Mouse (Mus musculus) liver, embryonic 14.5 days (tissue): ENCODE measurements around the gene Csrp1. TPM values are rescaled to one million over a fixed set of nuclear protein-coding genes. Genes with fewer than 3 reads are reported as not detected.

Source experiments
- ATAC-seq: fragments of 200-750 bp; cut with Nextera tagmentation; 2 replicates; pipeline ENCODE4 v1.8.0; 2017; ENCODE audit warnings: moderate number of reproducible peaks, mild to moderate bottlenecking, moderate library complexity; ENCODE audit not compliant: insufficient read depth
- DNase-seq, 3 experiments: peaks; one replicate each; pipeline ENCODE4 v3.0.0-alpha.2; 2012 to 2013; ENCODE audit warnings: low read depth in 3 of 3, low spot score in 3 of 3
- H3K27ac ChIP-seq: fragments of 300-500 bp; sonication (generic); 2 replicates; pipeline ENCODE4 v1.5.1; 2014; ENCODE audit warnings: moderate library complexity, mild to moderate bottlenecking, control low read depth, inconsistent platforms
- H3K27me3 ChIP-seq: fragments of 300-500 bp; sonication (generic); 2 replicates; pipeline ENCODE4 v1.6.1; 2014; ENCODE audit warnings: mild to moderate bottlenecking, low read length, moderate library complexity; ENCODE audit not compliant: control insufficient read depth, insufficient read depth
- H3K36me3 ChIP-seq: fragments of 300-500 bp; sonication (generic); replicated peaks from 2 replicates; pipeline ENCODE4 v1.6.1; 2014; ENCODE audit warnings: low read depth; ENCODE audit not compliant: control insufficient read depth, insufficient read depth
- H3K4me1 ChIP-seq, 2 experiments: fragments of 200-500 bp in 1 of 2; fragments of 300-500 bp in 1 of 2; sonication (generic) in 1 of 2; replicated peaks; 2 replicates each; pipeline ENCODE4 v1.6.1; 2012 to 2014; ENCODE audit warnings: antibody characterized with exemption in 1 of 2, inconsistent platforms in 1 of 2, low read length in 1 of 2; ENCODE audit not compliant: control insufficient read depth in 2 of 2, insufficient read depth in 2 of 2
- H3K4me2 ChIP-seq: fragments of 300-500 bp; sonication (generic); 2 replicates; pipeline ENCODE4 v1.6.1; 2014; ENCODE audit warnings: low read depth, mild to moderate bottlenecking, control low read depth, moderate library complexity
- H3K4me3 ChIP-seq, 2 experiments: fragments of 200-500 bp in 1 of 2; fragments of 300-500 bp in 1 of 2; sonication (generic) in 1 of 2; 2 replicates each; pipeline ENCODE4 v1.5.1; 2012 to 2014; ENCODE audit warnings: low read depth in 2 of 2, low read length in 2 of 2, mild to moderate bottlenecking in 2 of 2, control low read depth in 1 of 2, inconsistent platforms in 1 of 2, moderate library complexity in 1 of 2; ENCODE audit not compliant: insufficient read depth in 1 of 2
- H3K9ac ChIP-seq: fragments of 300-500 bp; sonication (generic); replicated peaks from 2 replicates; pipeline ENCODE4 v1.6.1; 2014; ENCODE audit warnings: mild to moderate bottlenecking, control low read depth, moderate library complexity
- H3K9me3 ChIP-seq: fragments of 300-500 bp; sonication (generic); 2 replicates; pipeline ENCODE4 v1.6.1; 2016; ENCODE audit warnings: low read length, mixed read lengths; ENCODE audit not compliant: control insufficient read depth
- CTCF ChIP-seq: IDR thresholded peaks from 2 replicates; pipeline ENCODE4 v1.5.1; 2016; ENCODE audit warnings: antibody characterized with exemption, low read depth, control low read depth
- EP300 ChIP-seq: IDR thresholded peaks from 2 replicates; pipeline ENCODE4 v1.6.1; 2016; ENCODE audit warnings: antibody characterized with exemption, low read depth
- WGBS: fragments of 180-500 bp; shearing (Covaris S2); extraction: QIAGEN DNeasy Blood & Tissue Kit; methylation state at CpG from one replicate; pipeline ENCODE4 v1.1.7; 2014; ENCODE audit not compliant: insufficient replicate concordance; 5-methylcytosine and 5-hydroxymethylcytosine counted together
- polyA plus RNA-seq, 2 experiments: library from polyadenylated mRNA; depleted of rRNA in 1 of 2; stranded (reverse) in 1 of 2; unstranded in 1 of 2; fragments of >200 nt; fragmentation: Nextera tagmentation in 1 of 2; extraction: Ambion mirVana in 1 of 2; gene quantifications; 2 replicates each; pipeline versions ENCODE4 v1.2.1 to v1.2.3; 2012 to 2014

The Csrp1 gene
- polyA plus RNA-seq, 2 experiments, result 33.8 to 35.7 TPM

DNA sequence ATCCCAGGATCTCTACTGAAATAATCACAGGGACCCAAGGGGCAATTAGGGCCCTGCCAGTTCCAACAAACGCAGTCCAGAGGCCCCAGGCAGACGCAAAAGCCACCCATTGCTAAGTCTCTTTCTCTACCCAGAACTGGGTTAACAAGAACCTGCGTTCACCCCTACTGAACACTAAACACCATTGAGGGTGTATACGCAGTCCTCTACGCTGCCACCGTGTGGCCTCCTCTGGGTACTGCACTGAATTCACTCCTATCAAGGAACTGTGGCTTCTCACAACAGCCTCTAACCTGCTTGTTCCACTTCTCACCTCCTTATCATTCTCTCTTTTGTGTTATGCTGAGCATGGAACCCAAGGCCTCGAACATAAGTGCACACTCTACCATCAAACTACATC is 19.3 kb upstream of the Csrp1 start:
- H3K4me2 ChIP-seq, result no peak overlapping the region
- 0% methylated on average over 7 of the region's 7 CpGs for WGBS

DNA sequence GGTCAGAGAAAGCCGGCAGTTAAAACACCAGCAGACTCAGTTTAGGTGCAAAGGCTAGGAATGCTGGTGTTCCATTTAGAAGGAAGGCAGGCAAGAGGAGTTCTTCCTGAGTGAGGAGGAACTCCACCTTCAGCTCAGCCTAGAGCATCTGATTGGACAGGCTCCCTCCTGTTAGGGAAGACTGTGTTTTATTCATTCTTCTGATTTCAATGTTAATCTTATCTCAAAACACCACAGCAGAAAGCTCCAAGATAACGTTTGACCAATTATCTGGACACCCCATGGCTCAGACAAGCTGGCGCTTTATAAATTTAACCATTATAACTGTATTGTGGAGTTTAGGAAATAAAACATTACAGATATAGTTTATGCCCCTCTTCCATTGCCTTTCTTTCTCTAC is 18.5 kb upstream of the Csrp1 start:
- no peak for DNase-seq
- peaks cover 6 to 7% of the 10 kb centered on the region in 2 experiments for H3K4me1 ChIP-seq
- H3K4me2 ChIP-seq, result peak overlapping the region; percentile 3; the same call in 1 of the 2 replicates
- WGBS, result 9% methylated on average over 3 of the region's 3 CpGs
- no peaks in the 10 kb centered on the region; the same call in 1 of the 2 replicates for H3K27me3 ChIP-seq
- peak; percentile 60 for TF ChIP-seq EP300
- TF ChIP-seq CTCF, result no peak
- no peak overlapping the region for H3K9ac ChIP-seq
- H3K4me3 ChIP-seq, result no peak overlapping the region
- no peaks in the 10 kb centered on the region for H3K36me3 ChIP-seq
- peak; percentile 62; the same call in 1 of the 2 replicates for ATAC-seq
- H3K27ac ChIP-seq, result no peak overlapping the region
- no peaks in the 10 kb centered on the region for H3K9me3 ChIP-seq

More for the DNA sequence above, 19.3 kb upstream of the Csrp1 start:
- H3K4me1 ChIP-seq, result peaks cover 6 to 7% of the 10 kb centered on the region in 2 experiments
- H3K36me3 ChIP-seq, result no peaks in the 10 kb centered on the region
- no peaks in the 10 kb centered on the region; the same call in 1 of the 2 replicates for H3K27me3 ChIP-seq
- TF ChIP-seq CTCF (peak; percentile 95), EP300 (no peak)
- no peak overlapping the region for H3K27ac ChIP-seq
- ATAC-seq, result peak; percentile 77; the same call in 1 of the 2 replicates
- DNase-seq, result peak; percentile 47 to 70 (median 56)
- no peak overlapping the region for H3K9ac ChIP-seq
- H3K4me3 ChIP-seq, result no peak overlapping the region
- no peaks in the 10 kb centered on the region for H3K9me3 ChIP-seq

DNA sequence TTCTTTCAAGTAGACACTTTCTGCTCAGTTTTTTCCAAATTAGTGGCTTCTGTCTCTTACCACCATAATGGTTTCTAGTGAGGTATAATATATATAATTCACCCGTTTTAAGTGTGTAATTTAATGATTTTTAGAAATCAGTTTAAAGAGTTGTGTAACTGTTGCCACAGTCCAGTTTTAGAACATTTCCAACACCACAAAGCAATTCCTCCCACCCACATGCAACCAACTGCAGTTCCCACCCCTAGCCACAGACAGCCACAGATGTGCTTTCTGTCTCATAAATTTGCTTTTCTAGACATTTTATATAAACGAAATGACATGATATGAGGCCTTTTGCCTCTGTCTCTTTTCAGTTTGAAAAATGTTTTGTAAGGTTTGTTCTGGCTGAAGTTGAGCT is 17.1 kb upstream of the Csrp1 start:
- no peaks in the 10 kb centered on the region; the same call in 1 of the 2 replicates for H3K27me3 ChIP-seq
- H3K4me3 ChIP-seq, result no peak overlapping the region
- H3K4me2 ChIP-seq, result no peak overlapping the region
- no peaks in the 10 kb centered on the region for H3K36me3 ChIP-seq
- 42% methylated on average over 2 of the region's 2 CpGs for WGBS
- H3K9ac ChIP-seq, result no peak overlapping the region
- no peaks in the 10 kb centered on the region for H3K9me3 ChIP-seq
- no peak overlapping the region for H3K27ac ChIP-seq
- TF ChIP-seq EP300 (no peak), CTCF (no peak)
- DNase-seq, result no peak
- no peak for ATAC-seq
- peaks cover 6 to 7% of the 10 kb centered on the region in 2 experiments for H3K4me1 ChIP-seq

DNA sequence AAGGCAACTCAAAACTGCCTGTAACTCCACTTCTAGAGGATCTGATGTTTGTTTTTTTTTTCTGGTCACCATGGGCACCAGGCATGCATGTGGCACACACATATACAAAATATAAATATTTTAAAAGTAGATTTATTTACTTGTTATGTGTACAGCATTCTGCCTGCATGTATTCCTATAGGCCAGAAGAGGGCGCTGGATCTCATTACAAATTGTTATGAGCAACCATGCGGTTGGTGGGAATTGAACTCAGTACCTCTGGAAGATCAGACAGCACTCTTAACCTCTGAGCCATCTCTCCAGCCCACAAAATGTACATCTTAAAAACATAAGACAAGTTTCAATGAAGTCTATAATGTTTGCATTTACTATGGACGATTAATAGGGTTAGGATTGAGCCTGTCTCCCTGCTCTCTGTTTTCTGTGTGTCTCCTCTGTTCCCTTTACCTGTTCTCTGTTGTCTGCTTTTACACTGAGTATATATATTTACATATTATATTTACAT is 15.5 kb upstream of the Csrp1 start:
- Histone ChIP-seq H3K4me3 (no peak overlapping the region), H3K4me1 (peaks cover 6 to 7% of the 10 kb centered on the region in 2 experiments), H3K9me3 (no peaks in the 10 kb centered on the region), H3K36me3 (no peaks in the 10 kb centered on the region), H3K4me2 (no peak overlapping the region), H3K27me3 (no peaks in the 10 kb centered on the region), H3K9ac (no peak overlapping the region), H3K27ac (no peak overlapping the region)
- 49% methylated on average over 3 of the region's 3 CpGs for WGBS
- DNase-seq (no peak), ATAC-seq (no peak)
- TF ChIP-seq CTCF (peak; percentile 37; the same call in 1 of the 2 replicates), EP300 (no peak)

DNA sequence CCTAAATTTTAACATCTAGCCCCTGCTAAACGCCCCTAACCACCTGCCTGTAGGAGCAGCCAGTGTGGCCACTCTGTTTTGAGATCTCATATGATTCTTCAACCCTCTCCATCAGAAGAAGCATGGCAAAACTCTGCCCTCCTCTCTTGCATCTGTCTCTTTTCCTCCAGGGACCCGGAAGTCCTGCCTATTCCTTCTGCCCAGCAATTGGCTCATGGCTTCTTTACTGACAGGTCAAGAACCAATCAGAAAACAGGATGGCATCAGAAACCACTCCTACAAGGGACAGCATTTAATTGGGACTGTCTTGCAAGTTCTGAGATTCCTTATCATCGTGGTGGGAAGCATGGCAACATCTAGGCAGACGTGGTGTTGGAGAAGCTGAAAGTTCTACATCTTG is 11.5 kb upstream of the Csrp1 start:
- no peak for TF ChIP-seq CTCF
- no peak for TF ChIP-seq EP300
- DNase-seq (no peak), ATAC-seq (no peak)
- peak overlapping the region in 1 of 2 experiments; percentile 34; a peak in 1 of 4 replicates for H3K4me3 ChIP-seq
- no peak overlapping the region for H3K9ac ChIP-seq
- H3K9me3 ChIP-seq, result no peaks in the 10 kb centered on the region
- 38% methylated on average over 4 of the region's 4 CpGs for WGBS
- H3K27ac ChIP-seq, result no peak overlapping the region
- H3K4me2 ChIP-seq, result peak overlapping the region; percentile 45
- H3K27me3 ChIP-seq, result no peaks in the 10 kb centered on the region
- peaks cover 0 to 5% of the 10 kb centered on the region in 2 experiments; a peak in 2 of 4 replicates for H3K4me1 ChIP-seq
- no peaks in the 10 kb centered on the region for H3K36me3 ChIP-seq
